Mouse (Mus musculus) liver, embryonic 15.5 days (tissue): ENCODE measurements around the gene St8sia2. TPM values are rescaled to one million over a fixed set of nuclear protein-coding genes. Genes with fewer than 3 reads are reported as not detected.

Experiments used
- ATAC-seq: fragments of 200-750 bp; cut with Nextera tagmentation; 2 replicates; pipeline ENCODE4 v1.8.0; 2017; ENCODE audit warnings: moderate number of reproducible peaks, mild to moderate bottlenecking, moderate library complexity; ENCODE audit not compliant: insufficient read depth
- H3K27ac ChIP-seq: fragments of 300-500 bp; sonication (generic); replicated peaks from 2 replicates; pipeline ENCODE4 v1.5.1; 2015; ENCODE audit warnings: mild to moderate bottlenecking, inconsistent platforms
- H3K27me3 ChIP-seq: fragments of 300-500 bp; sonication (generic); 2 replicates; pipeline ENCODE4 v1.6.1; 2015; ENCODE audit warnings: mild to moderate bottlenecking, inconsistent platforms
- H3K36me3 ChIP-seq: fragments of 300-500 bp; sonication (generic); replicated peaks from 2 replicates; pipeline ENCODE4 v1.6.1; 2015; ENCODE audit warnings: moderate library complexity, mild to moderate bottlenecking, inconsistent platforms
- H3K4me1 ChIP-seq: fragments of 300-500 bp; sonication (generic); replicated peaks from 2 replicates; pipeline ENCODE4 v1.6.1; 2015; ENCODE audit warnings: inconsistent platforms
- H3K4me2 ChIP-seq: fragments of 300-500 bp; sonication (generic); 2 replicates; pipeline ENCODE4 v1.6.1; 2015; ENCODE audit warnings: moderate library complexity, mild to moderate bottlenecking, inconsistent platforms
- H3K4me3 ChIP-seq: fragments of 300-500 bp; sonication (generic); replicated peaks from 2 replicates; pipeline ENCODE4 v1.5.1; 2015; ENCODE audit warnings: mild to moderate bottlenecking, inconsistent platforms
- H3K9ac ChIP-seq: fragments of 300-500 bp; sonication (generic); 2 replicates; pipeline ENCODE4 v1.6.1; 2015; ENCODE audit warnings: moderate library complexity, mild to moderate bottlenecking, inconsistent platforms
- H3K9me3 ChIP-seq: fragments of 300-500 bp; sonication (generic); replicated peaks from 2 replicates; pipeline ENCODE4 v1.6.1; 2016; ENCODE audit warnings: inconsistent platforms
- WGBS: fragments of 180-500 bp; shearing (Covaris S2); methylation state at CpG from one replicate; pipeline ENCODE4 v1.1.7; 2015; ENCODE audit warnings: mixed read lengths; ENCODE audit not compliant: insufficient replicate concordance; 5-methylcytosine and 5-hydroxymethylcytosine counted together
- polyA plus RNA-seq: library from polyadenylated mRNA; unstranded; fragments of >200 nt; fragmentation: Nextera tagmentation; extraction: Ambion mirVana; gene quantifications from 2 replicates; pipeline ENCODE4 v1.2.1, GENCODE M21; 2015

Gene St8sia2
- polyA plus RNA-seq, 1 experiment from 2014 or later = 0.14 TPM

GRCm38 (mm10) chr7:73965164-73965563, 48.3 kb downstream of the St8sia2 start:
- 68% methylated on average over 3 of the region's 3 CpGs for WGBS
- H3K4me3 ChIP-seq = no peak overlapping the region
- no peaks in the 10 kb centered on the region for H3K36me3 ChIP-seq
- H3K4me1 ChIP-seq = no peaks in the 10 kb centered on the region
- H3K9ac ChIP-seq = no peak overlapping the region
- no peak overlapping the region for H3K27ac ChIP-seq
- H3K4me2 ChIP-seq = no peak overlapping the region
- no peak for ATAC-seq
- H3K27me3 ChIP-seq = no peaks in the 10 kb centered on the region
- no peaks in the 10 kb centered on the region for H3K9me3 ChIP-seq

- Histone ChIP-seq H3K9me3 (no peaks in the 10 kb centered on the region), H3K9ac (no peak overlapping the region), H3K27ac (no peak overlapping the region), H3K4me3 (no peak overlapping the region), H3K36me3 (no peaks in the 10 kb centered on the region), H3K4me2 (no peak overlapping the region), H3K27me3 (no peaks in the 10 kb centered on the region), H3K4me1 (no peaks in the 10 kb centered on the region)
- no peak for ATAC-seq
- 69% methylated on average over 5 of the region's 5 CpGs for WGBS
These were observed 51.1 kb downstream of the St8sia2 start for GRCm38 (mm10) chr7:73962431-73962830.

DNA sequence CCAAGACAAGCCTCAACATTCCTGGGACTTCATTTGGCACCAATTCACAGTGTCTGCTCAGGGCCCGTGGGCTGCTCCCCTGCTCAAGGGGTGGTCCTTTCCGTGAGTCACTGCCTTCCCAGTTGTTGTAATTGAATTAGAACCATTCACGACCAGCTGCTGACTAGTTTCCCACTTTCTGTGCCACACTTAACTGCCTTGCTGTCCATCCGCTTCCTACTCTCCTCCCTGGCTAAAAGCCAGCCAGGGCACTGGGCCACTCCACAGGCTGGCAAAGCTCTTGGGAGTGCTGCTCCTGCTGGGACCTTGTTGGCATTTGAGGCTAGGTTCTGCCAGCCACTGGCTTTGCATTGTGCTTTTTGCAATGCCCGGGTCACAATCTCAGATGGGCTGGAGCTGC, 59.0 kb downstream of the St8sia2 start:
- no peaks in the 10 kb centered on the region for H3K27me3 ChIP-seq
- H3K36me3 ChIP-seq = no peaks in the 10 kb centered on the region
- no peaks in the 10 kb centered on the region for H3K9me3 ChIP-seq
- no peak overlapping the region for H3K4me3 ChIP-seq
- no peak for ATAC-seq
- 50% methylated on average over 5 of the region's 5 CpGs for WGBS
- no peaks in the 10 kb centered on the region for H3K4me1 ChIP-seq
- no peak overlapping the region for H3K4me2 ChIP-seq
- H3K27ac ChIP-seq = no peak overlapping the region
- H3K9ac ChIP-seq = no peak overlapping the region

- Histone ChIP-seq H3K27ac (no peak overlapping the region), H3K9ac (no peak overlapping the region), H3K4me1 (no peaks in the 10 kb centered on the region), H3K4me2 (no peak overlapping the region), H3K27me3 (no peaks in the 10 kb centered on the region), H3K4me3 (no peak overlapping the region), H3K9me3 (no peaks in the 10 kb centered on the region), H3K36me3 (no peaks in the 10 kb centered on the region)
- 57% methylated on average over 4 of the region's 4 CpGs for WGBS
- no peak for ATAC-seq
These were observed 60.4 kb downstream of the St8sia2 start for GRCm38 (mm10) chr7:73953131-73953530.

- H3K4me1 ChIP-seq = no peaks in the 10 kb centered on the region
- no peak overlapping the region for H3K9ac ChIP-seq
- H3K4me2 ChIP-seq = no peak overlapping the region
- ATAC-seq = no peak
- H3K27me3 ChIP-seq = no peaks in the 10 kb centered on the region
- H3K27ac ChIP-seq = no peak overlapping the region
- 42% methylated on average over 4 of the region's 4 CpGs for WGBS
- no peak overlapping the region for H3K4me3 ChIP-seq
- no peaks in the 10 kb centered on the region for H3K9me3 ChIP-seq
- no peaks in the 10 kb centered on the region for H3K36me3 ChIP-seq
These were observed 71.8 kb downstream of the St8sia2 start for GRCm38 (mm10) chr7:73941640-73942039.

GRCm38 (mm10) chr7:73939236-73939635, 74.3 kb downstream of the St8sia2 start:
- no peaks in the 10 kb centered on the region for H3K9me3 ChIP-seq
- H3K4me1 ChIP-seq = no peaks in the 10 kb centered on the region
- no peak overlapping the region for H3K9ac ChIP-seq
- H3K27me3 ChIP-seq = no peaks in the 10 kb centered on the region
- 67% methylated on average over 8 of the region's 8 CpGs for WGBS
- H3K4me3 ChIP-seq = no peak overlapping the region
- no peaks in the 10 kb centered on the region for H3K36me3 ChIP-seq
- no peak overlapping the region for H3K27ac ChIP-seq
- ATAC-seq = no peak
- no peak overlapping the region for H3K4me2 ChIP-seq

GRCm38 (mm10) chr7:73938046-73938810, 75.3 kb downstream of the St8sia2 start:
- Histone ChIP-seq H3K9me3 (no peaks in the 10 kb centered on the region), H3K9ac (no peak overlapping the region), H3K27ac (no peak overlapping the region), H3K4me2 (no peak overlapping the region), H3K36me3 (no peaks in the 10 kb centered on the region), H3K27me3 (no peaks in the 10 kb centered on the region), H3K4me1 (no peaks in the 10 kb centered on the region), H3K4me3 (no peak overlapping the region)
- 63% methylated on average over 7 of the region's 7 CpGs for WGBS
- no peak for ATAC-seq

DNA sequence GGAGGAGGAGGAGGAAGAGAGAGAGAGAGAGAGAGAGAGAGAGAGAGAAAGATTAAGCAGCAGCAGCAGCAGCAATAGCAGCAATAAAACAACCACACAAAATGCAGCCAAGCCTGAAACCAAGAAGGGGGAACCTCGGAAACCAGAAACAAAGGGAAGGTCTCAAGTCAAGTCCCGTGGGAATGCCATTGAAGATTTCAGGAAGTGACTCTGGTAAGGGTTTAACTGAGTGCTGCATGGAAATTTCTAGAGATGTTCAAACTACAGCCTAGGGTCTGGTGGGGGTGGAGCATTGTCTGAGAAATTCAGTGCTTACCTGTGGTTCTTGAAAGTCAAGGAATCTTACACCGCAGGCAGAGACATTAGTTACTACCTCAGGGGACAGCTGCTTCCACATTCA, 77.4 kb downstream of the St8sia2 start:
- Histone ChIP-seq H3K4me1 (no peaks in the 10 kb centered on the region), H3K27me3 (no peaks in the 10 kb centered on the region), H3K4me2 (no peak overlapping the region), H3K36me3 (no peaks in the 10 kb centered on the region), H3K27ac (no peak overlapping the region), H3K4me3 (no peak overlapping the region), H3K9me3 (no peaks in the 10 kb centered on the region), H3K9ac (no peak overlapping the region)
- 48% methylated on average over 3 of the region's 3 CpGs for WGBS
- ATAC-seq = no peak

GRCm38 (mm10) chr7:73935703-73936102, 77.8 kb downstream of the St8sia2 start:
- Histone ChIP-seq H3K4me3 (no peak overlapping the region), H3K27me3 (no peaks in the 10 kb centered on the region), H3K9me3 (no peaks in the 10 kb centered on the region), H3K36me3 (no peaks in the 10 kb centered on the region), H3K27ac (no peak overlapping the region), H3K4me1 (no peaks in the 10 kb centered on the region), H3K9ac (no peak overlapping the region), H3K4me2 (no peak overlapping the region)
- 38% methylated on average over 2 of the region's 2 CpGs for WGBS
- no peak for ATAC-seq

GRCm38 (mm10) chr7:73933036-73933435, 80.5 kb downstream of the St8sia2 start:
- no peak for ATAC-seq
- H3K36me3 ChIP-seq = no peaks in the 10 kb centered on the region
- H3K27ac ChIP-seq = no peak overlapping the region
- WGBS = 49% methylated on average over 3 of the region's 3 CpGs
- H3K4me3 ChIP-seq = no peak overlapping the region
- H3K9me3 ChIP-seq = no peaks in the 10 kb centered on the region
- H3K27me3 ChIP-seq = no peaks in the 10 kb centered on the region
- no peak overlapping the region for H3K9ac ChIP-seq
- H3K4me2 ChIP-seq = no peak overlapping the region
- no peaks in the 10 kb centered on the region for H3K4me1 ChIP-seq

GRCm38 (mm10) chr7:73920921-73921485, 92.5 kb downstream of the St8sia2 start:
- H3K9me3 ChIP-seq = no peaks in the 10 kb centered on the region
- no peak overlapping the region for H3K9ac ChIP-seq
- H3K4me3 ChIP-seq = no peak overlapping the region
- H3K27me3 ChIP-seq = no peaks in the 10 kb centered on the region
- no peak overlapping the region for H3K4me2 ChIP-seq
- no peak overlapping the region for H3K27ac ChIP-seq
- H3K36me3 ChIP-seq = no peaks in the 10 kb centered on the region
- 70% methylated on average over 16 of the region's 16 CpGs for WGBS
- H3K4me1 ChIP-seq = no peaks in the 10 kb centered on the region
- ATAC-seq = no peak
